In genomic region chr9:44134851-44135730, GRCm38 (mm10) we compare ENCODE assay signal across 8 mouse cellular contexts. TPM values are rescaled to one million over a fixed set of nuclear protein-coding genes. Genes with fewer than 3 reads are reported as not detected.
A peak's percentile ranks its signal among the peaks of the same experiment; 100 is the strongest.
DNase-seq lines count a peak whose midpoint lies in the region; ATAC-seq and TF ChIP-seq lines count a peak whose summit lies in the region.

No protein-coding gene starts in this region.

- H3K36me3 ChIP-seq in heart, embryonic 11.5 days (ENCODE audit: control insufficient read depth, insufficient read depth, low read length): peaks cover 25% of the 10 kb centered on the region
- H3K36me3 ChIP-seq in testis, adult 2 months (ENCODE audit: control insufficient read depth, insufficient read depth, low read length): no peaks in the 10 kb centered on the region

- 2% methylated on average over 46 of the region's 49 CpGs for WGBS in heart, embryonic 11.5 days (ENCODE audit: insufficient replicate concordance)

- no peak for ATAC-seq in heart, embryonic 11.5 days (replicated peaks; ENCODE audit: insufficient number of reproducible peaks, low FRiP score, low TSS enrichment)
- no peak; the same call in 1 of the 2 replicates for ATAC-seq in megakaryocyte-erythroid progenitor cell, adult 5-6 weeks (replicated peaks; ENCODE audit: low FRiP score, low TSS enrichment, poor library complexity, severe bottlenecking)

- H3K4me1 ChIP-seq in heart, embryonic 11.5 days (ENCODE audit: control insufficient read depth, insufficient read depth, low read length): peaks cover 48% of the 10 kb centered on the region
- H3K4me1 ChIP-seq in testis, adult 2 months (ENCODE audit: control insufficient read depth, insufficient read depth, low read length): peaks cover 29% of the 10 kb centered on the region

- no peaks in the 10 kb centered on the region for H3K9me3 ChIP-seq in heart, embryonic 11.5 days (replicated peaks; ENCODE audit: control insufficient read depth, low read length)

- H3K4me3 ChIP-seq in heart, embryonic 11.5 days (ENCODE audit: low read depth, low read length): peak overlapping the region; percentile 87
- H3K4me3 ChIP-seq in testis, adult 2 months (ENCODE audit: control insufficient read depth, low read depth, low read length): peak overlapping the region; percentile 86

- H3K27me3 ChIP-seq in heart, embryonic 11.5 days (ENCODE audit: control insufficient read depth, insufficient read depth, low read length): no peaks in the 10 kb centered on the region
- no peaks in the 10 kb centered on the region for H3K27me3 ChIP-seq in testis, adult 2 months (ENCODE audit: control insufficient read depth, insufficient read depth, low read length)

- H3K9ac ChIP-seq in heart, embryonic 11.5 days (ENCODE audit: low read depth, low read length): peak overlapping the region; percentile 88

- no peak for TF ChIP-seq POLR2A in testis, adult 2 months (IDR thresholded peaks at IDR 0.05; ENCODE audit: control insufficient read depth, low read depth, low read length)

- peak overlapping the region; percentile 86 for H3K4me2 ChIP-seq in heart, embryonic 11.5 days

- DNase-seq in right cerebral cortex, postnatal 4 days: peak; percentile 47
- DNase-seq in right cerebral cortex, postnatal 14 days: no peak
- DNase-seq in cerebellum, postnatal 25 days: peak; percentile 79 to 84
- DNase-seq in kidney, adult 9 months: peak; percentile 39
- peak; percentile 74 for DNase-seq in lung, postnatal 10 days

- H3K27ac ChIP-seq in heart, embryonic 11.5 days (ENCODE audit: low read depth, low read length): peak overlapping the region; percentile 90
- H3K27ac ChIP-seq in testis, adult 2 months (ENCODE audit: control insufficient read depth, insufficient read depth, low read depth, low read length): peak overlapping the region; percentile 35

- no peak for TF ChIP-seq CTCF in testis, adult 2 months (IDR thresholded peaks at IDR 0.05; ENCODE audit: control insufficient read depth, insufficient read depth, insufficient replicate concordance, low read depth, low read length)

RNA-seq across cellular contexts. Expression of gene Mcam, which starts 0.8 kb away (rescaled TPM):
- 86.2 and 105 TPM in 2 replicates for polyA plus RNA-seq in heart, embryonic 11.5 days (2014; fragmentation: Nextera tagmentation; extraction: Ambion mirVana)
- polyA plus RNA-seq in testis, adult 2 months (2012; rRNA removed): 14.1 and 14.3 TPM in 2 replicates
- not detected in 2 replicates for total RNA-seq in megakaryocyte-erythroid progenitor cell, adult 5-6 weeks (2014; fragmentation: Nextera tagmentation)
- total RNA-seq in megakaryocyte-erythroid progenitor cell, adult 5-6 weeks (2017): 0.09 TPM in 1 of 2 replicates, not detected in the other

RNA-seq across cellular contexts. Expression of gene Rnf26, which starts 21.8 kb away (rescaled TPM):
- polyA plus RNA-seq in heart, embryonic 11.5 days (2014; fragmentation: Nextera tagmentation; extraction: Ambion mirVana): 35.2 and 38.2 TPM in 2 replicates
- 37.5 and 38.3 TPM in 2 replicates for polyA plus RNA-seq in testis, adult 2 months (2012; rRNA removed)
- total RNA-seq in megakaryocyte-erythroid progenitor cell, adult 5-6 weeks (2014; fragmentation: Nextera tagmentation): 46.0 and 52.5 TPM in 2 replicates
- 13.5 and 20.9 TPM in 2 replicates for total RNA-seq in megakaryocyte-erythroid progenitor cell, adult 5-6 weeks (2017)

RNA-seq across cellular contexts. Expression of gene Gm49380, which starts 21.8 kb away (rescaled TPM):
- polyA plus RNA-seq in heart, embryonic 11.5 days (2014; fragmentation: Nextera tagmentation; extraction: Ambion mirVana): 0.28 TPM in 1 of 2 replicates, not detected in the other
- 1.2 and 1.6 TPM in 2 replicates for polyA plus RNA-seq in testis, adult 2 months (2012; rRNA removed)
- total RNA-seq in megakaryocyte-erythroid progenitor cell, adult 5-6 weeks (2014; fragmentation: Nextera tagmentation): not detected in 2 replicates
- total RNA-seq in megakaryocyte-erythroid progenitor cell, adult 5-6 weeks (2017): not detected in 2 replicates

RNA-seq across cellular contexts. Expression of gene C1qtnf5, which starts 28.0 kb away (rescaled TPM):
- polyA plus RNA-seq in heart, embryonic 11.5 days (2014; fragmentation: Nextera tagmentation; extraction: Ambion mirVana): 0.43 and 1.2 TPM in 2 replicates
- polyA plus RNA-seq in testis, adult 2 months (2012; rRNA removed): 2.0 and 3.1 TPM in 2 replicates
- not detected in 2 replicates for total RNA-seq in megakaryocyte-erythroid progenitor cell, adult 5-6 weeks (2014; fragmentation: Nextera tagmentation)
- total RNA-seq in megakaryocyte-erythroid progenitor cell, adult 5-6 weeks (2017): not detected in 2 replicates

RNA-seq across cellular contexts. Expression of gene Mfrp, which starts 33.6 kb away (rescaled TPM):
- 0.16 TPM in 1 of 2 replicates, not detected in the other for polyA plus RNA-seq in heart, embryonic 11.5 days (2014; fragmentation: Nextera tagmentation; extraction: Ambion mirVana)
- polyA plus RNA-seq in testis, adult 2 months (2012; rRNA removed): 1.4 and 3.4 TPM in 2 replicates
- 0.30 TPM in 1 of 2 replicates, not detected in the other for total RNA-seq in megakaryocyte-erythroid progenitor cell, adult 5-6 weeks (2014; fragmentation: Nextera tagmentation)
- total RNA-seq in megakaryocyte-erythroid progenitor cell, adult 5-6 weeks (2017): not detected in 2 replicates
